Mouse (Mus musculus) left cerebral cortex, postnatal 25 days (tissue): Measurements from ENCODE around the gene Ppp1r3d. TPM values are rescaled to one million over a fixed set of nuclear protein-coding genes. Genes with fewer than 3 reads are reported as not detected.
A peak's percentile ranks its signal among the peaks of the same experiment; 100 is the strongest.

Experiments
- DNase-seq, 2 experiments: peaks; one replicate each; pipeline ENCODE4 v3.0.0; 2022; ENCODE audit warnings: low spot score in 2 of 2, mixed read lengths in 1 of 2
- intact Hi-C: fragments of 180-260 bp; cut with DNase I; formaldehyde crosslinking; loops from one replicate; pipeline ENCODE4 v1.15.1; 2025
- total RNA-seq, 2 experiments: library from RNA; stranded (reverse); gene quantifications; 2 replicates each; pipeline ENCODE4 v1.2.3; 2021

Gene Ppp1r3d
- total RNA-seq = 1 to 10 TPM; 9.8 to 10.0 TPM

- intact Hi-C loops = no loop called here
Observed at GRCm38 (mm10) chr2:178414261-178415149, at the start of gene Ppp1r3d, which contains the start of gene Fam217b. Gene Ppp1r3d, minus strand, starts transcription at chr2:178414472. Gene Fam217b, plus strand, starts transcription at chr2:178414524.

GRCm38 (mm10) chr2:178460353-178460752 is 46.1 kb upstream of the Ppp1r3d start:
- intact Hi-C loops = no loop called here
- DNase-seq = no peak

More at GRCm38 (mm10) chr2:178414261-178415149, at the start of gene Ppp1r3d, which contains the start of gene Fam217b:
- DNase-seq = peak; percentile 75 to 79

GRCm38 (mm10) chr2:178457414-178457813 is 43.1 kb upstream of the Ppp1r3d start:
- intact Hi-C loops = no loop called here
- DNase-seq = no peak

- intact Hi-C loops = no loop called here
- no peak for DNase-seq
Observed at GRCm38 (mm10) chr2:178454664-178455516, 40.6 kb upstream of the Ppp1r3d start.

GRCm38 (mm10) chr2:178450961-178451360 is 36.7 kb upstream of the Ppp1r3d start:
- intact Hi-C loops = no loop called here
- DNase-seq = no peak

- intact Hi-C loops = no loop called here
- no peak for DNase-seq
Observed at GRCm38 (mm10) chr2:178450236-178450635, 36.0 kb upstream of the Ppp1r3d start.

- intact Hi-C loops = no loop called here
- DNase-seq = no peak
Observed at GRCm38 (mm10) chr2:178449386-178449785, 35.1 kb upstream of the Ppp1r3d start.

GRCm38 (mm10) chr2:178437311-178437710 is 23.0 kb upstream of the Ppp1r3d start:
- intact Hi-C loops = no loop called here
- peak in 1 of 2 experiments; percentile 64 for DNase-seq

GRCm38 (mm10) chr2:178433903-178434302 is 19.6 kb upstream of the Ppp1r3d start:
- intact Hi-C loops = no loop called here
- DNase-seq = no peak

- intact Hi-C loops = no loop called here
- DNase-seq = no peak
Observed at GRCm38 (mm10) chr2:178433495-178433894, 19.2 kb upstream of the Ppp1r3d start.

- no peak for DNase-seq
- intact Hi-C loops = no loop called here
Observed at GRCm38 (mm10) chr2:178430231-178430630, 16.0 kb upstream of the Ppp1r3d start, which contains the start of gene Cdh26. Gene Cdh26, plus strand, starts transcription at chr2:178430531.

GRCm38 (mm10) chr2:178429426-178429825 is 15.2 kb upstream of the Ppp1r3d start:
- no peak for DNase-seq
- intact Hi-C loops = loop anchor here (5.0 to 10.0 kb wide), 3 partner anchors 78 to 1445 kb away; no protein-coding TSS in a partner anchor

GRCm38 (mm10) chr2:178428676-178429075 is 14.4 kb upstream of the Ppp1r3d start:
- no peak for DNase-seq
- intact Hi-C loops = loop anchor here (5.0 to 10.0 kb wide), 3 partner anchors 79 to 1446 kb away; no protein-coding TSS in a partner anchor

GRCm38 (mm10) chr2:178428183-178428582 is 13.9 kb upstream of the Ppp1r3d start:
- DNase-seq = no peak
- intact Hi-C loops = loop anchor here (5.0 to 10.0 kb wide), 3 partner anchors 79 to 1447 kb away; no protein-coding TSS in a partner anchor

GRCm38 (mm10) chr2:178427181-178427580 is 12.9 kb upstream of the Ppp1r3d start:
- no peak for DNase-seq

GRCm38 (mm10) chr2:178426229-178426628 is 12.0 kb upstream of the Ppp1r3d start:
- intact Hi-C loops = loop anchor here (5.0 to 10.0 kb wide), 3 partner anchors 81 to 1449 kb away; no protein-coding TSS in a partner anchor

More at GRCm38 (mm10) chr2:178427181-178427580, 12.9 kb upstream of the Ppp1r3d start:
- intact Hi-C loops = loop anchor here (5.0 to 10.0 kb wide), 3 partner anchors 80 to 1448 kb away; no protein-coding TSS in a partner anchor

GRCm38 (mm10) chr2:178423223-178423622 is 9.0 kb upstream of the Ppp1r3d start:
- DNase-seq = no peak
- intact Hi-C loops = loop anchor here (10.0 kb wide), 2 partner anchors 242 to 1452 kb away; no protein-coding TSS in a partner anchor

More at GRCm38 (mm10) chr2:178426229-178426628, 12.0 kb upstream of the Ppp1r3d start:
- DNase-seq = peak in 1 of 2 experiments; percentile 43

GRCm38 (mm10) chr2:178422186-178422585 is 7.9 kb upstream of the Ppp1r3d start:
- no peak for DNase-seq
- intact Hi-C loops = loop anchor here (10.0 kb wide), 2 partner anchors 243 to 1453 kb away; no protein-coding TSS in a partner anchor

- no peak for DNase-seq
Observed at GRCm38 (mm10) chr2:178421603-178422002, 7.3 kb upstream of the Ppp1r3d start.

More at GRCm38 (mm10) chr2:178421603-178422002, 7.3 kb upstream of the Ppp1r3d start:
- intact Hi-C loops = loop anchor here (10.0 kb wide), 2 partner anchors 243 to 1453 kb away; no protein-coding TSS in a partner anchor
